Mouse (Mus musculus): ENCODE data around the gene Rxrb.

- TF ChIP-seq POLR2A (IDR thresholded peaks at IDR 0.05; ENCODE audit: control insufficient read depth, extremely low read depth, insufficient read depth, low read length, poor library complexity) (no peak), CTCF (IDR thresholded peaks at IDR 0.05; ENCODE audit: borderline replicate concordance, control insufficient read depth, extremely low read depth, insufficient read depth, low read length, poor library complexity) (no peak)
These were observed 7.9 kb upstream of the Rxrb start for GRCm38 (mm10) chr17:34023678-34024077.

Data from thymus, adult 2 months (tissue).